In the genomic region with DNA sequence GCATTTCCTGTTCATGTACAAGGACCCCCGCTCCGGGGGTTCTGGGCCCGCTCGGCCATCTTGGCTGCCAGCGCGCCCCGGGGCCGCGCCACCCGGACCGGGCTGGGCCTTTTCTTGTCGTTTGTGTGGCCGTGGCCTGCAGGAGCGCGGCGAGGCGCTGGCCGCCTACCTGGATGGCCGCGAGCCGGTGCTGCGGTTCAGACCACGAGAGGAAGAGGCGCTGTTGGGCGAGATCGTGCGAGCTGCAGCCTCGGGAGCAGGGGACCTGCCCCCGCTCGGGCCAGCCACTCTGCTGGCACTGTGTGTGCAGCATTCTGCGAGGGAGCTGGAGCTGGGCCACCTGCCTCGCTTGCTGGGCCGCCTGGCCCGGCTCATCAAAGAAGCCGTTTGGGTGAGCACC, we compare ENCODE assay signal across 8 mouse cellular contexts. TPM values are rescaled to one million over a fixed set of nuclear protein-coding genes. Genes with fewer than 3 reads are reported as not detected.
DNase-seq lines count a peak whose midpoint lies in the region; ATAC-seq lines count a peak whose summit lies in the region.
"Had no signal": no experiment of that assay in that cellular context is flagged by ENCODE, and none has a peak within 500 bp of the region (broad histone marks: within the 10 kb centered on the region; RNA-seq: fewer than 3 reads in every experiment).

No protein-coding gene starts in this region.

- no peaks in the 10 kb centered on the region for H3K9me3 ChIP-seq in embryonic facial prominence, embryonic 14.5 days (ENCODE audit: control insufficient read depth, low read length)
- no peaks in the 10 kb centered on the region for H3K9me3 ChIP-seq in hindbrain, embryonic 15.5 days

- H3K4me3 ChIP-seq in embryonic facial prominence, embryonic 14.5 days (ENCODE audit: low read depth, low read length): peak overlapping the region; percentile 30
- H3K4me3 ChIP-seq in hindbrain, embryonic 15.5 days: peak overlapping the region; percentile 20

- intact Hi-C loops in gastrocnemius, postnatal 36 days (cut with DNase I): no loop called here

- 20% methylated on average over 4 of the region's 35 CpGs for WGBS in embryonic facial prominence, embryonic 14.5 days
- WGBS in hindbrain, embryonic 15.5 days: 19% methylated on average over 35 of the region's 35 CpGs

- peak overlapping the region; percentile 49 for H3K4me2 ChIP-seq in embryonic facial prominence, embryonic 14.5 days (ENCODE audit: low read depth, low read length)
- peak overlapping the region; percentile 50 for H3K4me2 ChIP-seq in hindbrain, embryonic 15.5 days

- DNase-seq in right cerebral cortex, postnatal 25 days: peak; percentile 45
- DNase-seq in right cerebral cortex, postnatal 4 days: no peak
- no peak for DNase-seq in embryonic facial prominence, embryonic 14.5 days (ENCODE audit: low spot score)
- DNase-seq in lung, postnatal 4 days: peak; percentile 68 to 72
- DNase-seq in thymus, postnatal 0 days (ENCODE audit: low spot score): no peak
- no peak for DNase-seq in gastrocnemius, postnatal 36 days

- no peak for ATAC-seq in embryonic facial prominence, embryonic 14.5 days (ENCODE audit: low read depth)
- ATAC-seq in hindbrain, embryonic 15.5 days (ENCODE audit: low FRiP score, low read depth): no peak

- H3K27me3 ChIP-seq in embryonic facial prominence, embryonic 14.5 days (replicated peaks; ENCODE audit: control insufficient read depth, insufficient read depth, low read length): peaks cover 9% of the 10 kb centered on the region; the same call in 1 of the 2 replicates
- 0 out of 2 replicates have a peak, but pooled peaks cover 7% of the 10 kb centered on the region for H3K27me3 ChIP-seq in hindbrain, embryonic 15.5 days

- H3K27ac ChIP-seq in embryonic facial prominence, embryonic 14.5 days (replicated peaks; ENCODE audit: low read depth, low read length): no peak overlapping the region
- H3K27ac ChIP-seq in hindbrain, embryonic 15.5 days (replicated peaks): no peak overlapping the region
- H3K27ac ChIP-seq: liver, embryonic 14.5 days had no signal

- peak overlapping the region; percentile 61 for H3K9ac ChIP-seq in embryonic facial prominence, embryonic 14.5 days (ENCODE audit: low read depth, low read length)
- H3K9ac ChIP-seq in hindbrain, embryonic 15.5 days: peak overlapping the region; percentile 21
- H3K9ac ChIP-seq: liver, embryonic 14.5 days had no signal

- H3K36me3 ChIP-seq in embryonic facial prominence, embryonic 14.5 days (ENCODE audit: control insufficient read depth, insufficient read depth, low read length): peaks cover 10% of the 10 kb centered on the region
- peaks cover 6% of the 10 kb centered on the region for H3K36me3 ChIP-seq in hindbrain, embryonic 15.5 days

- H3K4me1 ChIP-seq in embryonic facial prominence, embryonic 14.5 days (ENCODE audit: control insufficient read depth, insufficient read depth, low read length): peaks cover 7% of the 10 kb centered on the region; the same call in 1 of the 2 replicates
- peaks cover 24% of the 10 kb centered on the region for H3K4me1 ChIP-seq in hindbrain, embryonic 15.5 days (replicated peaks)

RNA-seq across cellular contexts. Expression of a gene that starts 5.2 kb away (rescaled TPM):
- polyA plus RNA-seq in embryonic facial prominence, embryonic 14.5 days (2014; fragmentation: Nextera tagmentation; extraction: Ambion mirVana): 10.4 and 11.1 TPM in 2 replicates
- 20.2 and 24.3 TPM in 2 replicates for polyA plus RNA-seq in hindbrain, embryonic 15.5 days (2015; fragmentation: Nextera tagmentation; extraction: Ambion mirVana)
- 2.9 and 4.4 TPM in 2 replicates for polyA plus RNA-seq in thymus, postnatal 0 days (2015; fragmentation: Nextera tagmentation; extraction: Ambion mirVana)
- total RNA-seq in gastrocnemius, postnatal 36 days (2021): 1 to 10 TPM; 6.9 to 7.0 TPM

RNA-seq across cellular contexts. Expression of a gene that starts 7.3 kb away (rescaled TPM):
- polyA plus RNA-seq in embryonic facial prominence, embryonic 14.5 days (2014; fragmentation: Nextera tagmentation; extraction: Ambion mirVana): 23.3 and 28.8 TPM in 2 replicates
- 4.0 and 5.2 TPM in 2 replicates for polyA plus RNA-seq in hindbrain, embryonic 15.5 days (2015; fragmentation: Nextera tagmentation; extraction: Ambion mirVana)
- 1.6 and 1.9 TPM in 2 replicates for polyA plus RNA-seq in thymus, postnatal 0 days (2015; fragmentation: Nextera tagmentation; extraction: Ambion mirVana)
- total RNA-seq in gastrocnemius, postnatal 36 days (2021): 10 to 100 TPM; 45.7 to 49.7 TPM

RNA-seq across cellular contexts. Expression of a gene that starts 10.9 kb away (rescaled TPM):
- 0.19 and 0.30 TPM in 2 replicates for polyA plus RNA-seq in embryonic facial prominence, embryonic 14.5 days (2014; fragmentation: Nextera tagmentation; extraction: Ambion mirVana)
- 0.08 and 0.09 TPM in 2 replicates for polyA plus RNA-seq in hindbrain, embryonic 15.5 days (2015; fragmentation: Nextera tagmentation; extraction: Ambion mirVana)
- 0.08 and 0.16 TPM in 2 replicates for polyA plus RNA-seq in thymus, postnatal 0 days (2015; fragmentation: Nextera tagmentation; extraction: Ambion mirVana)
- total RNA-seq in gastrocnemius, postnatal 36 days (2021): not detected

RNA-seq across cellular contexts. Expression of a gene that starts 15.4 kb away (rescaled TPM):
- polyA plus RNA-seq in embryonic facial prominence, embryonic 14.5 days (2014; fragmentation: Nextera tagmentation; extraction: Ambion mirVana): 1.3 and 2.1 TPM in 2 replicates
- polyA plus RNA-seq in hindbrain, embryonic 15.5 days (2015; fragmentation: Nextera tagmentation; extraction: Ambion mirVana): not detected in 2 replicates
- polyA plus RNA-seq in thymus, postnatal 0 days (2015; fragmentation: Nextera tagmentation; extraction: Ambion mirVana): 1.4 and 3.2 TPM in 2 replicates
- not detected for total RNA-seq in gastrocnemius, postnatal 36 days (2021)
- polyA plus RNA-seq: liver, embryonic 14.5 days had no signal

RNA-seq across cellular contexts. Expression of a gene that starts 17.2 kb away (rescaled TPM):
- polyA plus RNA-seq in embryonic facial prominence, embryonic 14.5 days (2014; fragmentation: Nextera tagmentation; extraction: Ambion mirVana): 0.45 and 1.0 TPM in 2 replicates
- not detected in 2 replicates for polyA plus RNA-seq in hindbrain, embryonic 15.5 days (2015; fragmentation: Nextera tagmentation; extraction: Ambion mirVana)
- 17.5 and 20.5 TPM in 2 replicates for polyA plus RNA-seq in thymus, postnatal 0 days (2015; fragmentation: Nextera tagmentation; extraction: Ambion mirVana)
- total RNA-seq in gastrocnemius, postnatal 36 days (2021): not detected
- polyA plus RNA-seq: liver, embryonic 14.5 days had no signal

Comparison
In these comparisons a context has a peak if more than half of its experiments do, and no peak if none do; other contexts are left out.
1. DNase-seq: peak in right cerebral cortex, postnatal 25 days (single experiment) and lung, postnatal 4 days (2 of 2); none in right cerebral cortex, postnatal 4 days (single experiment), embryonic facial prominence, embryonic 14.5 days (single experiment), thymus, postnatal 0 days (single experiment) and gastrocnemius, postnatal 36 days (0 of 2).